Mouse (Mus musculus): Measurements from ENCODE around the gene Atp8b4. TPM values are rescaled to one million over a fixed set of nuclear protein-coding genes. Genes with fewer than 3 reads are reported as not detected.
A peak's percentile ranks its signal among the peaks of the same experiment; 100 is the strongest.

Gene Atp8b4
- polyA plus RNA-seq, 1 experiment from 2014 or later = 0.17 TPM

GRCm38 (mm10) chr2:126450937-126451302 lies 49.6 kb downstream of the Atp8b4 start:
- H3K27ac ChIP-seq = 0 out of 2 replicates have a peak overlapping the region, but pooled peaks have one; percentile 9
- WGBS = 86% methylated on average over 7 of the region's 7 CpGs
- peaks cover 15% of the 10 kb centered on the region; the same call in 1 of the 2 replicates for H3K4me1 ChIP-seq (replicated peaks)
- no peak for DNase-seq (ENCODE audit: low spot score)
- no peaks in the 10 kb centered on the region for H3K9me3 ChIP-seq
- no peak overlapping the region for H3K4me3 ChIP-seq
- H3K27me3 ChIP-seq (ENCODE audit: insufficient read depth, poor library complexity, severe bottlenecking) = no peaks in the 10 kb centered on the region
- H3K36me3 ChIP-seq = no peaks in the 10 kb centered on the region

DNA sequence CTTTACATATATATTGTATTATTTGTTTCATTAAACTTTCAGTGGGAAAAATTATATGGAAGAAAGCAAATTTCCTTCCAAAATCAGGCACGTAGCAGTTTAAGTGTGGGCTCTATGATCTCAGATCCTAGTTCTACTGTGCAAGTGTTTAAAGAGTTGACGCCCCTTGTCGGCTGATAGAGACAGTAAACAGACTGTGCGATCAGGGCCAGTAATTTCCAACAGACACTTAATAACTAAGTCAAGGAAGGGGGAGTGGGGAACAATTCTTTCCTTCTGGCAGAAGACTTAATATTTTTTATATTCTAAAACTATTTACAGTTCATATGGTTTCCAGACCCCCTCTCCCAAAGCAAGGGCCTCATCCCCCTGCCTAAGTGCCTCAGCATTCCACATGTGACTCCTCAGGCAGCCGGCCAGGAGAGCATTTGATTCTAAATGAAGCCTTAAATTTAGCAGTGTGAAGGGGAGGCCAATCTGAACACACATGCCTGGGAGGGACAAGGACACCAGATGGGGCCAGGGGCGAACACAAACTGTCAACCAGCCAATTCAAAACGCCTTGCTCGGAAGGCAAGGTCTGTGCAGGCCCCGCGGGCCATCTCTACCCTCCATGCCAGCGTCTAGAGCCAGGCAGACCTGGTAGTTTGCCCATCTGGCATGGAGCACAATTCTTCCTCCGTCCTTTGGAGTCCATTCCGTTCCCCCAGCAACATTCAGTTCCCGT lies 50.1 kb downstream of the Atp8b4 start:
- H3K4me3 ChIP-seq = no peak overlapping the region
- DNase-seq (ENCODE audit: low spot score) = no peak
- no peak overlapping the region for H3K27ac ChIP-seq
- WGBS = 79% methylated on average over 14 of the region's 14 CpGs
- H3K9me3 ChIP-seq = no peaks in the 10 kb centered on the region
- H3K27me3 ChIP-seq (ENCODE audit: insufficient read depth, poor library complexity, severe bottlenecking) = no peaks in the 10 kb centered on the region
- H3K36me3 ChIP-seq = no peaks in the 10 kb centered on the region
- H3K4me1 ChIP-seq (replicated peaks) = peaks cover 15% of the 10 kb centered on the region; the same call in 1 of the 2 replicates

DNA sequence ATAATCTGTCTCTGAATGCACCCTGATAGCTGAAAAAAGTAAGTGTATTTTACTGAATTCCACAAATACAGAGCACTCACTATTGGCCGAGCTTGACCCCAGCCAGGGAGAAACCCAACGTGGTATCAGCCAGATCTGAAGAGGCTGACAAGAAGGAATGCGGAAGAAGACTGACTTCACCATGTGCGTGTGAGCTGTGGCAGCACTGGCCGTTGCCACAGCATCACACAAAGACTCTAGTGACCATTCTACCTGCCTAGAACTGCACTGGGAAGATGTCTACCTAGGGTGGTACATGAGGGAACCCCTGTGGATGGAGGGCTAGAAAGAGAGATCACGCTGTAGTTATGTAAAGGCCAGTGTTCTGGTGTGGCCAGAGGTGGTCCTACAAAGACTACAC lies 55.4 kb downstream of the Atp8b4 start:
- H3K9me3 ChIP-seq = no peaks in the 10 kb centered on the region
- H3K36me3 ChIP-seq = no peaks in the 10 kb centered on the region
- WGBS = 87% methylated on average over 6 of the region's 6 CpGs
- no peaks in the 10 kb centered on the region for H3K27me3 ChIP-seq (ENCODE audit: insufficient read depth, poor library complexity, severe bottlenecking)
- peaks cover 3% of the 10 kb centered on the region; the same call in 1 of the 2 replicates for H3K4me1 ChIP-seq (replicated peaks)
- no peak overlapping the region for H3K4me3 ChIP-seq
- H3K27ac ChIP-seq = no peak overlapping the region
- DNase-seq (ENCODE audit: low spot score) = no peak

- no peak for DNase-seq (ENCODE audit: low spot score)
- H3K4me1 ChIP-seq (replicated peaks) = peaks cover 3% of the 10 kb centered on the region; the same call in 1 of the 2 replicates
- 82% methylated on average over 4 of the region's 4 CpGs for WGBS
- H3K36me3 ChIP-seq = no peaks in the 10 kb centered on the region
- no peak overlapping the region for H3K27ac ChIP-seq
- H3K4me3 ChIP-seq = no peak overlapping the region
- no peaks in the 10 kb centered on the region for H3K9me3 ChIP-seq
- no peaks in the 10 kb centered on the region for H3K27me3 ChIP-seq (ENCODE audit: insufficient read depth, poor library complexity, severe bottlenecking)
These were observed 58.9 kb downstream of the Atp8b4 start for GRCm38 (mm10) chr2:126441586-126441985.

GRCm38 (mm10) chr2:126434712-126435111 lies 65.8 kb downstream of the Atp8b4 start:
- Histone ChIP-seq H3K4me1 (replicated peaks) (no peaks in the 10 kb centered on the region), H3K36me3 (no peaks in the 10 kb centered on the region), H3K4me3 (no peak overlapping the region), H3K9me3 (no peaks in the 10 kb centered on the region), H3K27me3 (ENCODE audit: insufficient read depth, poor library complexity, severe bottlenecking) (no peaks in the 10 kb centered on the region), H3K27ac (no peak overlapping the region)
- WGBS = 75% methylated on average over 1 of the region's 1 CpGs
- no peak for DNase-seq (ENCODE audit: low spot score)

DNA sequence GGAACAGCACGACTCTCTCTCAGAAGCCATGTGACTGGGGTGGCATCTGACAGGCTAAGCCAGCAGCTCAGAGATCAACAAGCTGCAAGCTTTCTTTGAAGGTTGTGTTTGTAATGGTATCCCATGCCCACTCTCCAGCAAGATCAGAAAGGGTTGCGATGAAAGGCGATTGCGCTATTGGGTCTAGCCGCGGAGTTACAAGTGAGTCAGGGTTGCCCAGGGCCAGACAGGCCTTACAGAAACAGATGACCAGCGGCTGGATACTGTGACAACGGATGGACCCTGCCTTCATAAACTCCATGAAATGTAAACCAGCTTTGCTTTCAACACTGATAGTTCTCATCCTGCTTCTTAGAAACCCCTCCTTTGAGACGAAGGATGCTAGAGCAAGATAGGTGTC lies 66.2 kb downstream of the Atp8b4 start:
- Histone ChIP-seq H3K4me3 (no peak overlapping the region), H3K9me3 (no peaks in the 10 kb centered on the region), H3K36me3 (no peaks in the 10 kb centered on the region), H3K27ac (no peak overlapping the region), H3K4me1 (replicated peaks) (no peaks in the 10 kb centered on the region), H3K27me3 (ENCODE audit: insufficient read depth, poor library complexity, severe bottlenecking) (no peaks in the 10 kb centered on the region)
- 88% methylated on average over 9 of the region's 9 CpGs for WGBS
- DNase-seq (ENCODE audit: low spot score) = no peak

GRCm38 (mm10) chr2:126432481-126433066 lies 67.9 kb downstream of the Atp8b4 start:
- Histone ChIP-seq H3K4me1 (replicated peaks) (no peaks in the 10 kb centered on the region), H3K4me3 (no peak overlapping the region), H3K27ac (no peak overlapping the region), H3K36me3 (no peaks in the 10 kb centered on the region), H3K9me3 (no peaks in the 10 kb centered on the region), H3K27me3 (ENCODE audit: insufficient read depth, poor library complexity, severe bottlenecking) (no peaks in the 10 kb centered on the region)
- DNase-seq (ENCODE audit: low spot score) = no peak
- 88% methylated on average over 9 of the region's 9 CpGs for WGBS

DNA sequence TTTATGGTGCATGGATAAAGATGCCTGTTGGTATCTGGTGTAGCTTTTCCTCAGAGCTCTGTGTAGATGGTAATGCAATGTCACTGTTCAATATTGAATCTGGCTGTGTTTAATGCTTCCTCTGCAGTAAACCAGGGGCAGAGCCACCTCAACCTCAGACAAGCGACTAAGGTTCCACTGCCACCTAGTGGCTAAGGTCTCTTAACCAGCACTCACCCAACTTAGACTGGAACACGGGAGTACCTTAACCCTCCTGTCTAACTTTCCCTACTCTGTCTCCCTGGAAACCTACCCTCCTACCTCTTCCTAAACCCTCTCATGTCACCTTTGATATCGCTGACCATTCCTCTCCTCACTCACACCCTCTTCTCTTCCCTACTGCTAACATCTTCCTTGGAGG lies 71.2 kb downstream of the Atp8b4 start:
- peak; percentile 44 for DNase-seq (ENCODE audit: low spot score)
- Histone ChIP-seq H3K4me3 (no peak overlapping the region), H3K27ac (no peak overlapping the region), H3K27me3 (ENCODE audit: insufficient read depth, poor library complexity, severe bottlenecking) (no peaks in the 10 kb centered on the region), H3K9me3 (no peaks in the 10 kb centered on the region), H3K36me3 (no peaks in the 10 kb centered on the region), H3K4me1 (replicated peaks) (no peaks in the 10 kb centered on the region)
- WGBS = 18% methylated on average over 3 of the region's 3 CpGs

GRCm38 (mm10) chr2:126425223-126425622 lies 75.3 kb downstream of the Atp8b4 start:
- no peaks in the 10 kb centered on the region for H3K27me3 ChIP-seq (ENCODE audit: insufficient read depth, poor library complexity, severe bottlenecking)
- no peaks in the 10 kb centered on the region for H3K36me3 ChIP-seq
- no peaks in the 10 kb centered on the region for H3K4me1 ChIP-seq (replicated peaks)
- DNase-seq (ENCODE audit: low spot score) = no peak
- H3K9me3 ChIP-seq = no peaks in the 10 kb centered on the region
- H3K27ac ChIP-seq = no peak overlapping the region
- H3K4me3 ChIP-seq = no peak overlapping the region
- whole genome bisulfite sequencing = 93% methylated on average over 3 of the region's 3 CpGs

- no peak overlapping the region for H3K27ac ChIP-seq
- H3K9me3 ChIP-seq = no peaks in the 10 kb centered on the region
- H3K4me1 ChIP-seq (replicated peaks) = no peaks in the 10 kb centered on the region
- no peaks in the 10 kb centered on the region for H3K27me3 ChIP-seq (ENCODE audit: insufficient read depth, poor library complexity, severe bottlenecking)
- WGBS = 90% methylated on average over 8 of the region's 8 CpGs
- DNase-seq (ENCODE audit: low spot score) = no peak
- H3K4me3 ChIP-seq = no peak overlapping the region
- no peaks in the 10 kb centered on the region for H3K36me3 ChIP-seq
These were observed 75.8 kb downstream of the Atp8b4 start for GRCm38 (mm10) chr2:126424714-126425113.

DNA sequence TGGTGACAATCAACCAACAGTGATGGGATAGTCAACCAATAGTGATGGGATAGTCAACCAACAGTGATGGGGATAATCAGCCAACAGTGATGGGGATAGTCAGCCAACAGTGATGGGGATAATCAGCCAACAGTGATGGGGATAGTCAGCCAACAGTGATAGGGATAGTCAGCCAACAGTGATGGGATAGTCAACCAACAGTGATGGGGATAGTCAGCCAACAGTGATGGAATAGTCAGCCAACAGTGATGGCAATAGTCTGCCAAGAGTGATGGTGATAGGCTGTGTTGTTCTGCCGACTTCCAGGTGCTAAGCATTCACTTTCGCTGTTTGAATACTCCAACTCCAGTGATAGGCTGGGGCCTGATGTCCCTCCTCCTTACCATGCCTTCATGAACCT lies 79.6 kb downstream of the Atp8b4 start:
- Histone ChIP-seq H3K27ac (no peak overlapping the region), H3K4me1 (replicated peaks) (no peaks in the 10 kb centered on the region), H3K9me3 (no peaks in the 10 kb centered on the region), H3K36me3 (no peaks in the 10 kb centered on the region), H3K27me3 (ENCODE audit: insufficient read depth, poor library complexity, severe bottlenecking) (no peaks in the 10 kb centered on the region), H3K4me3 (no peak overlapping the region)
- no peak for DNase-seq (ENCODE audit: low spot score)
- WGBS = 96% methylated on average over 2 of the region's 2 CpGs

DNA sequence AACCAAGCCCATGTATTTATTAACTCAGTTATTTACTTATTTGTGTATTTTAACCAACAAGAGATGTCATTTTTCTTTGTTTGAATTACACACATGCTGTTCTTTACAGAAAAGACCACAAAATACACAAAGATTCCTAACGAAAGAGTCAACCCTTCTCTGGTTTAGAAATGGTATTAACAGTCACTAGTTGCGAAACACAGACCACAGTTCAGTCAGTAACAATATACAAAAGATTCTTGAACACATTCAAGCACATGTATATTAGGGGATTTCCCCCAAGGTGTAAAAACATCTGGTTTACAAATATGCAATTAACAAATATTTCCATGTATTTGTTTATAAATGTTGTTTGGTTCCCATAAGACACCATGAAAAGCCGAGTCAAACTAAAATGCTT lies 81.6 kb downstream of the Atp8b4 start:
- WGBS = 92% methylated on average over 3 of the region's 3 CpGs
- Histone ChIP-seq H3K4me1 (replicated peaks) (no peaks in the 10 kb centered on the region), H3K27me3 (ENCODE audit: insufficient read depth, poor library complexity, severe bottlenecking) (no peaks in the 10 kb centered on the region), H3K27ac (no peak overlapping the region), H3K9me3 (no peaks in the 10 kb centered on the region), H3K4me3 (no peak overlapping the region), H3K36me3 (no peaks in the 10 kb centered on the region)
- DNase-seq (ENCODE audit: low spot score) = no peak

DNA sequence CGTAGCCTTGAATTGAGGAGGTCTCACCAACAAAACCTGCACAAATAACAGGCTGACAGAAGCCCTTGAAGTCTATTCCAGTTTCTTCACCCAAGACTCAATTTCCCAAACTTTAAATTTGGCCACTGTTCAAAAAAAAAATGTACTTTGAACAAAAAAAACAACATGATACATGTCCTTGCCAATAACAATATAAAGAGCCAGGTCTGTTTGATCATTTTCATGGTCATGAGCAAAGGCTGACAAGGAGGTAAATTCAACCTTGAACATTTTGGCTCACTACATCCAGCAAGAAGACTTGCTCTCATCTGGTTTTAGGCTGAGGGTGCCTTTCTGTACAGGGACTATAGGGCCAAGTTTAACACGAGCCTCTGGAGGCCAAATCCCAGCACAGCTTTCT lies 83.7 kb downstream of the Atp8b4 start:
- no peaks in the 10 kb centered on the region for H3K9me3 ChIP-seq
- H3K27ac ChIP-seq = no peak overlapping the region
- H3K27me3 ChIP-seq (ENCODE audit: insufficient read depth, poor library complexity, severe bottlenecking) = no peaks in the 10 kb centered on the region
- 87% methylated on average over 2 of the region's 2 CpGs for WGBS
- H3K4me1 ChIP-seq (replicated peaks) = no peaks in the 10 kb centered on the region
- DNase-seq (ENCODE audit: low spot score) = no peak
- H3K36me3 ChIP-seq = no peaks in the 10 kb centered on the region
- H3K4me3 ChIP-seq = no peak overlapping the region
